Mouse (Mus musculus) layer of hippocampus, adult 11-12 months (tissue): ENCODE measurements around the gene Podxl2.

Source experiments
- DNase-seq: peaks from one replicate; pipeline ENCODE4 v3.0.0; 2022; ENCODE audit warnings: low spot score

Podxl2 gene

GRCm38 (mm10) chr6:88800191-88800590 is 74.7 kb downstream of the Podxl2 start:
- DNase-seq: no peak

- no peak for DNase-seq
These were observed 80.3 kb downstream of the Podxl2 start for GRCm38 (mm10) chr6:88794561-88794971.

GRCm38 (mm10) chr6:88793872-88794271 is 81.0 kb downstream of the Podxl2 start:
- DNase-seq: no peak

GRCm38 (mm10) chr6:88793243-88793642 is 81.6 kb downstream of the Podxl2 start:
- no peak for DNase-seq
